Mouse (Mus musculus) adrenal gland, postnatal 4 days (tissue): ENCODE data around the gene Mertk. TPM values are rescaled to one million over a fixed set of nuclear protein-coding genes. Genes with fewer than 3 reads are reported as not detected.

Experiments
- DNase-seq, 2 experiments: peaks; one replicate each; pipeline ENCODE4 v3.0.0; 2021 to 2022; ENCODE audit warnings: low spot score in 2 of 2, mixed read lengths in 2 of 2
- total RNA-seq, 2 experiments: library from RNA; stranded (reverse); gene quantifications; 2 replicates each; pipeline ENCODE4 v1.2.3; 2021

The Mertk gene
- total RNA-seq, 2 experiments from 2014 or later, result 15.5 to 16.8 TPM

- DNase-seq, result no peak
Measured at GRCm38 (mm10) chr2:128762008-128762407, 63.3 kb downstream of the Mertk start.

- DNase-seq, result no peak
Measured at GRCm38 (mm10) chr2:128765787-128766186, 67.0 kb downstream of the Mertk start.

- DNase-seq, result no peak
Measured at GRCm38 (mm10) chr2:128768545-128769247, 69.9 kb downstream of the Mertk start.

GRCm38 (mm10) chr2:128770557-128770956 lies 71.8 kb downstream of the Mertk start:
- no peak for DNase-seq

GRCm38 (mm10) chr2:128771048-128771447 lies 72.3 kb downstream of the Mertk start:
- no peak for DNase-seq

- DNase-seq, result no peak
Measured at GRCm38 (mm10) chr2:128771750-128772338, 73.1 kb downstream of the Mertk start.

GRCm38 (mm10) chr2:128782231-128782630 lies 83.5 kb downstream of the Mertk start:
- no peak for DNase-seq

GRCm38 (mm10) chr2:128783660-128784345 lies 85.0 kb downstream of the Mertk start:
- no peak for DNase-seq

GRCm38 (mm10) chr2:128784814-128785213 lies 86.1 kb downstream of the Mertk start:
- DNase-seq, result no peak

GRCm38 (mm10) chr2:128786341-128786740 lies 87.6 kb downstream of the Mertk start:
- DNase-seq, result no peak

- no peak for DNase-seq
Measured at GRCm38 (mm10) chr2:128786795-128787194, 88.0 kb downstream of the Mertk start.

- no peak for DNase-seq
Measured at GRCm38 (mm10) chr2:128787805-128788204, 89.0 kb downstream of the Mertk start.

GRCm38 (mm10) chr2:128790875-128791614 lies 92.3 kb downstream of the Mertk start:
- no peak for DNase-seq

- DNase-seq, result no peak
Measured at GRCm38 (mm10) chr2:128793958-128794357, 95.2 kb downstream of the Mertk start.

GRCm38 (mm10) chr2:128796463-128796862 lies 97.7 kb downstream of the Mertk start:
- DNase-seq, result no peak

GRCm38 (mm10) chr2:128803441-128803840 lies 104.7 kb downstream of the Mertk start:
- DNase-seq, result no peak

GRCm38 (mm10) chr2:128805341-128805740 lies 106.6 kb downstream of the Mertk start:
- no peak for DNase-seq

GRCm38 (mm10) chr2:128806561-128806960 lies 107.8 kb downstream of the Mertk start:
- no peak for DNase-seq

- no peak for DNase-seq
Measured at GRCm38 (mm10) chr2:128812761-128813160, 114.0 kb downstream of the Mertk start.

- DNase-seq, result no peak
Measured at GRCm38 (mm10) chr2:128816311-128816710, 117.6 kb downstream of the Mertk start.

- no peak for DNase-seq
Measured at GRCm38 (mm10) chr2:128816916-128817315, 118.2 kb downstream of the Mertk start.

GRCm38 (mm10) chr2:128817387-128817785 lies 118.6 kb downstream of the Mertk start:
- DNase-seq, result no peak
